Mouse (Mus musculus): ENCODE results near the gene Sec22a. TPM values are rescaled to one million over a fixed set of nuclear protein-coding genes. Genes with fewer than 3 reads are reported as not detected.

The Sec22a gene
- total RNA-seq, 1 experiment, result 16.7 TPM

- Histone ChIP-seq H3K36me3 (ENCODE audit: control insufficient read depth, insufficient read depth, low read length, poor library complexity, severe bottlenecking) (no peaks in the 10 kb centered on the region), H3K9me3 (ENCODE audit: control insufficient read depth, insufficient read depth, low read depth, low read length) (no peaks in the 10 kb centered on the region)
- in situ Hi-C loops (cut with MboI; ENCODE audit: low sequenced_read_pairs in 2 of 2, unreplicated experiment in 2 of 2), result no loop called here
Measured at GRCm38 (mm10) chr16:35270945-35271344, 92.8 kb downstream of the Sec22a start.

GRCm38 (mm10) chr16:35270353-35270934 is 93.3 kb downstream of the Sec22a start:
- peak; percentile 87 for DNase-seq (ENCODE audit: low read depth, low spot score)
- no peak overlapping the region for H3K9ac ChIP-seq (ENCODE audit: insufficient read depth, low read depth, low read length, poor library complexity, severe bottlenecking)
- TF ChIP-seq HCFC1 (IDR thresholded peaks at IDR 0.05; ENCODE audit: borderline replicate concordance, insufficient read depth, low read length), result no peak
- TF ChIP-seq CHD2 (IDR thresholded peaks at IDR 0.05; ENCODE audit: low read depth, low read length), result peak; percentile 53; the same call in 1 of the 2 replicates
- peak; percentile 82; the same call in 1 of the 2 replicates for TF ChIP-seq ZC3H11A (IDR thresholded peaks at IDR 0.05; ENCODE audit: borderline replicate concordance, low read depth, low read length)
- TF ChIP-seq MAFK (IDR thresholded peaks at IDR 0.05; ENCODE audit: insufficient read depth, low read depth, low read length), result no peak
- no peak for TF ChIP-seq ZNF384 (IDR thresholded peaks at IDR 0.05; ENCODE audit: low read depth, low read length)
- H3K36me3 ChIP-seq (ENCODE audit: control insufficient read depth, insufficient read depth, low read length, poor library complexity, severe bottlenecking), result no peaks in the 10 kb centered on the region
- in situ Hi-C loops (cut with MboI; ENCODE audit: low sequenced_read_pairs in 2 of 2, unreplicated experiment in 2 of 2), result no loop called here
- H3K27ac ChIP-seq (ENCODE audit: insufficient read depth, low read depth, low read length, poor library complexity, severe bottlenecking), result no peak overlapping the region
- H3K9me3 ChIP-seq (ENCODE audit: control insufficient read depth, insufficient read depth, low read depth, low read length), result no peaks in the 10 kb centered on the region
- H3K4me3 ChIP-seq (ENCODE audit: insufficient read depth in 1 of 2, low read depth in 1 of 2, low read length in 2 of 2, poor library complexity in 1 of 2, severe bottlenecking in 1 of 2), result no peak overlapping the region
- peaks cover 0 to 7% of the 10 kb centered on the region in 2 experiments; a peak in 1 of 4 replicates for H3K4me1 ChIP-seq (ENCODE audit: control insufficient read depth in 2 of 2, insufficient read depth in 2 of 2, low read length in 2 of 2, poor library complexity in 1 of 2)

More at GRCm38 (mm10) chr16:35270945-35271344, 92.8 kb downstream of the Sec22a start:
- no peak overlapping the region for H3K27ac ChIP-seq (ENCODE audit: insufficient read depth, low read depth, low read length, poor library complexity, severe bottlenecking)
- H3K9ac ChIP-seq (ENCODE audit: insufficient read depth, low read depth, low read length, poor library complexity, severe bottlenecking), result no peak overlapping the region
- TF ChIP-seq CHD2 (IDR thresholded peaks at IDR 0.05; ENCODE audit: low read depth, low read length), result no peak
- TF ChIP-seq ZNF384 (IDR thresholded peaks at IDR 0.05; ENCODE audit: low read depth, low read length), result no peak
- TF ChIP-seq HCFC1 (IDR thresholded peaks at IDR 0.05; ENCODE audit: borderline replicate concordance, insufficient read depth, low read length), result no peak
- no peak for TF ChIP-seq MAFK (IDR thresholded peaks at IDR 0.05; ENCODE audit: insufficient read depth, low read depth, low read length)
- TF ChIP-seq ZC3H11A (IDR thresholded peaks at IDR 0.05; ENCODE audit: borderline replicate concordance, low read depth, low read length), result no peak
- no peak overlapping the region for H3K4me3 ChIP-seq (ENCODE audit: insufficient read depth in 1 of 2, low read depth in 1 of 2, low read length in 2 of 2, poor library complexity in 1 of 2, severe bottlenecking in 1 of 2)
- no peak for DNase-seq (ENCODE audit: low read depth, low spot score)
- peaks cover 0 to 7% of the 10 kb centered on the region in 2 experiments; a peak in 1 of 4 replicates for H3K4me1 ChIP-seq (ENCODE audit: control insufficient read depth in 2 of 2, insufficient read depth in 2 of 2, low read length in 2 of 2, poor library complexity in 1 of 2)

Other genes starting within 250 kb of the Sec22a start
- 0.85 and 1.3 TPM in 2 replicates for gene Adcy5, start 209.0 kb downstream of the Sec22a start, total RNA-seq (2012; rRNA removed)
- 18.6 and 20.3 TPM in 2 replicates for gene Pdia5, start 127.0 kb upstream of the Sec22a start, total RNA-seq (2012; rRNA removed)
- 6.4 and 13.3 TPM in 2 replicates for gene Sema5b, start 177.2 kb upstream of the Sec22a start, total RNA-seq (2012; rRNA removed)